Mouse (Mus musculus) intestine, postnatal 0 days (tissue): ENCODE measurements around the gene Grk4. TPM values are rescaled to one million over a fixed set of nuclear protein-coding genes. Genes with fewer than 3 reads are reported as not detected.

Experiments used
- ATAC-seq: fragments of 200-750 bp; cut with Nextera tagmentation; 2 replicates; pipeline ENCODE4 v1.8.0; 2017; ENCODE audit warnings: mild to moderate bottlenecking, moderate TSS enrichment, moderate library complexity
- H3K27ac ChIP-seq: fragments of 300-500 bp; sonication (generic); 2 replicates; pipeline ENCODE4 v1.5.1; 2014; ENCODE audit warnings: mild to moderate bottlenecking, low read depth, low read length, moderate library complexity
- H3K27me3 ChIP-seq: fragments of 300-500 bp; sonication (generic); replicated peaks from 2 replicates; pipeline ENCODE4 v1.6.1; 2014; ENCODE audit warnings: low read length, mixed read lengths; ENCODE audit not compliant: control insufficient read depth, insufficient read depth
- H3K36me3 ChIP-seq: fragments of 300-500 bp; sonication (generic); 2 replicates; pipeline ENCODE4 v1.6.1; 2014; ENCODE audit warnings: mild to moderate bottlenecking, moderate library complexity; ENCODE audit not compliant: control insufficient read depth, insufficient read depth
- H3K4me1 ChIP-seq: fragments of 300-500 bp; sonication (generic); replicated peaks from 2 replicates; pipeline ENCODE4 v1.6.1; 2014; ENCODE audit warnings: antibody characterized with exemption, low read length, mixed read lengths; ENCODE audit not compliant: control insufficient read depth, insufficient read depth
- H3K4me2 ChIP-seq: fragments of 300-500 bp; sonication (generic); replicated peaks from 2 replicates; pipeline ENCODE4 v1.6.1; 2014; ENCODE audit warnings: low read depth, mild to moderate bottlenecking, moderate library complexity
- H3K4me3 ChIP-seq: fragments of 300-500 bp; sonication (generic); 2 replicates; pipeline ENCODE4 v1.5.1; 2014; ENCODE audit warnings: low read depth, low read length
- H3K9ac ChIP-seq: fragments of 300-500 bp; sonication (generic); 2 replicates; pipeline ENCODE4 v1.6.1; 2014; ENCODE audit warnings: mild to moderate bottlenecking, low read depth, low read length
- H3K9me3 ChIP-seq: fragments of 300-500 bp; sonication (generic); 2 replicates; pipeline ENCODE4 v1.6.1; 2016; ENCODE audit warnings: mixed run types; ENCODE audit not compliant: control insufficient read depth
- CTCF ChIP-seq: sonication (generic); IDR thresholded peaks from 2 replicates; pipeline ENCODE4 v1.5.1; 2016; ENCODE audit warnings: low read depth, mild to moderate bottlenecking, control low read depth, antibody characterized with exemption, moderate library complexity
- WGBS: fragments of 180-500 bp; shearing (Covaris S2); extraction: QIAGEN DNeasy Blood & Tissue Kit; methylation state at CpG from one replicate; pipeline ENCODE4 v1.1.7; 2014; 5-methylcytosine and 5-hydroxymethylcytosine counted together
- microRNA counts: library from miRNA; unstranded; fragments of <30 nt; microRNA quantifications from one replicate; lab custom pipeline; 2016
- microRNA-seq: library from miRNA; unstranded; fragments of <30 nt; microRNA quantifications from one replicate; pipeline ENCODE4, GENCODE M21; 2016
- polyA plus RNA-seq: library from polyadenylated mRNA; unstranded; fragments of >200 nt; fragmentation: Nextera tagmentation; extraction: Ambion mirVana; gene quantifications from 2 replicates; pipeline ENCODE4 v1.2.1, GENCODE M21; 2015

Grk4 gene
- polyA plus RNA-seq, 1 experiment from 2014 or later, result 1.1 TPM

- Histone ChIP-seq H3K4me2 (no peak overlapping the region), H3K36me3 (peaks cover 48% of the 10 kb centered on the region), H3K4me1 (no peaks in the 10 kb centered on the region), H3K27me3 (no peaks in the 10 kb centered on the region), H3K4me3 (no peak overlapping the region), H3K9me3 (no peaks in the 10 kb centered on the region), H3K9ac (no peak overlapping the region), H3K27ac (no peak overlapping the region)
- no peak for ATAC-seq
- no peak for TF ChIP-seq CTCF
- 92% methylated on average over 5 of the region's 5 CpGs for WGBS
Observed at GRCm38 (mm10) chr5:34800292-34800953, 140.2 kb downstream of the Grk4 start.

MicroRNAs encoded within 50 kb of the gene (microRNA counts, 519-probe panel; counts per million panel counts)
- microRNA mmu-miR-467g (lab: Ali Mortazavi, UCI), result 1,654 counts per million, percentile 8 among the panel's probes with 10 or more counts

Small RNA genes within 50 kb of the gene (microRNA-seq; reads per million reads assigned to microRNA genes)
- gene Mir467g, result not detected

Other genes with a start within 250 kb of the Grk4 start
- 8.9 and 10.3 TPM in 2 replicates for gene Tnip2, start 146.4 kb upstream of the Grk4 start, polyA plus RNA-seq
- 3.6 and 6.1 TPM in 2 replicates for gene Sh3bp2, start 134.5 kb upstream of the Grk4 start, polyA plus RNA-seq
- gene Add1, start 86.7 kb upstream of the Grk4 start, polyA plus RNA-seq, result 59.4 and 62.7 TPM in 2 replicates
- gene Mfsd10, start 23.2 kb upstream of the Grk4 start, polyA plus RNA-seq, result 27.9 and 31.4 TPM in 2 replicates
- 12.5 and 13.8 TPM in 2 replicates for gene Nop14, start 231 bp upstream of the Grk4 start, polyA plus RNA-seq
- gene Htt, start 101.4 kb downstream of the Grk4 start, polyA plus RNA-seq, result 3.7 and 4.3 TPM in 2 replicates
- gene Msantd1, start 247.6 kb downstream of the Grk4 start, polyA plus RNA-seq, result 0.29 and 0.51 TPM in 2 replicates